Mouse (Mus musculus) liver, adult (tissue): ENCODE measurements at regions not wholly inside any gene's neighbourhood (a gene's known extent, or its start where the extent isn't known, plus 50 kb on each side); places are given as distances from the start of the nearest gene placed in this dataset.

ENCODE experiments used
- GATA4 ChIP-seq: IDR thresholded peaks from 2 replicates; pipeline ENCODE4 v1.6.1; 2014; ENCODE audit warnings: mild to moderate bottlenecking, low read length; ENCODE audit not compliant: insufficient replicate concordance

- no peak for TF ChIP-seq GATA4
Measured at GRCm38 (mm10) chr9:14090454-14090853, 184.4 kb upstream of the Sesn3 start.

DNA sequence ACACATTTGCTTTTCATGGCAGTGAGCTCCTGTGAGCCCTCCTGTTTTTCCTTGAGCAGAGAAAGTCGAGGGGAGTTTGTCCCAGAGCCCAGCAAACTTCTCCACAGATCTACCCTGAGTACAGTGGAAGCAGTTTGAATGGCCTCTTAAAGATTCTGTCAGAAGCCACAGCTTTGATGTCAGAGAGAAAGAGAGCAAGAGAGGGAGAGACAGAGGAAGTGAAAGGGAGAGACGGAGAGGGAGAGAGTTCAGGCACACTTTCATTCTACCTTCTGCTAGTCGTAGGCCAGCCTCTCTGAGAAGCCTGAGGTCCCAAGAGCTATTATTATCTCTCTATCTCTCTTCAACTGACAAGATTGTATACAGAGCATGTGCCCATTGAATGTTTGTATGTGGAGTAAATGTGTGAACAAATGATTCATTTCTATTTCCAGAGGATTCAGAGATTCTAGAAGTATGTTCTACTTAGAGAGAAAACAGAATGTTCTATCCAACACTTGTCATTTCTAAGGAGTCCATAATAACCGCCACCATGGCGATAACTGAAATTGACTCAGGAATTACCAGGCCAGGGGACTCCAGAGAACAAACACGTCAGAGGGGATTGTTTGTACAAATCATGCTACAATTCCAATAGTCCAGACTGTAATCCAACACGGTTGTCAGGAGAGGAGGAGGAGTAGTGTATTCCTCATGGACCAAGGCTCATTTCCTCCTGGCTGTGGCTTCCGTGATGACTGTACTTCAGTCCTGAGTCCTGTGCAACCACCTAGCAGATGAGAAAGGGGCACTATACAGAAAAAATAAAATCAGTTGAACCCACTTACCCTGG, 183.6 kb upstream of the Sesn3 start:
- TF ChIP-seq GATA4, result no peak

- TF ChIP-seq GATA4, result no peak
Measured at GRCm38 (mm10) chr9:14092996-14093442, 181.8 kb upstream of the Sesn3 start.

GRCm38 (mm10) chr9:14103538-14103937, 171.3 kb upstream of the Sesn3 start:
- no peak for TF ChIP-seq GATA4

GRCm38 (mm10) chr9:14104921-14105320, 169.9 kb upstream of the Sesn3 start:
- TF ChIP-seq GATA4, result no peak

GRCm38 (mm10) chr9:14106371-14106770, 168.5 kb upstream of the Sesn3 start:
- TF ChIP-seq GATA4, result no peak

- no peak for TF ChIP-seq GATA4
Measured at GRCm38 (mm10) chr9:14108798-14109197, 166.1 kb upstream of the Sesn3 start.

- no peak for TF ChIP-seq GATA4
Measured at GRCm38 (mm10) chr9:14109492-14109891, 165.4 kb upstream of the Sesn3 start.

- TF ChIP-seq GATA4, result no peak
Measured at GRCm38 (mm10) chr9:14111713-14112112, 163.2 kb upstream of the Sesn3 start.

- no peak for TF ChIP-seq GATA4
Measured at GRCm38 (mm10) chr9:14115521-14115920, 159.3 kb upstream of the Sesn3 start.

DNA sequence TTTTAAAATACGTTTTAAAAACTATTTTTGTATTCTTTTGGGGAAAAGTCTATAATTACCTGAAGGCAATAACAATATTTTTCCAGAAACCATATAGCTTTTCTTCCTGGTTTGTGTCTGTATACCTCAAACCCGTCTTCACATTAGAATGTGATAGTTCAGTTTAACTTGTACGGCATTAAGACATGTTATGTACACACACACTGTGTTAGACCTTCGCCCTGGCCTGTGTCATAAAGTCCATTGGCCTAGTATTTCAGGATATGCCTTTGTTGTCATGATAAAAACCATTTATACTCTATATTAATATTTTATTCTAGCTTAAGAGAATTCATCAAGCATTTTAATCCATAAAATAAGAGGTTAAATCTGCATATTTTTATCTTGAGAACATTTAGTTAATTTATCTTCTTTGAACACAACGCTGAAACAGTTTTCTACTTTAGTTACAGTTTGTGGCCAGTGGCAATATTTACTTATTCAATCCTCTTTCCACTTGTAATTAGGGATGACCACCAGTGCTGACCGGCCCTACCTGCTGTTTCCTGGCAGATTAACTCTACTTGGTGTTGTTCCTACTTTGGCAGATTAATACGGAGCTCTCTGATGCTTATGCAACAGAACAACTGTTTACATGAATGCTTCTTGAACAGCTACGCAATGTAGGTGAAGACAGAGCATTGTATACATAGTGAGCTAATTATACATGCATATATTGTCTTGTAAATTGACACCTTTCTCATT, 158.6 kb upstream of the Sesn3 start:
- TF ChIP-seq GATA4, result no peak

DNA sequence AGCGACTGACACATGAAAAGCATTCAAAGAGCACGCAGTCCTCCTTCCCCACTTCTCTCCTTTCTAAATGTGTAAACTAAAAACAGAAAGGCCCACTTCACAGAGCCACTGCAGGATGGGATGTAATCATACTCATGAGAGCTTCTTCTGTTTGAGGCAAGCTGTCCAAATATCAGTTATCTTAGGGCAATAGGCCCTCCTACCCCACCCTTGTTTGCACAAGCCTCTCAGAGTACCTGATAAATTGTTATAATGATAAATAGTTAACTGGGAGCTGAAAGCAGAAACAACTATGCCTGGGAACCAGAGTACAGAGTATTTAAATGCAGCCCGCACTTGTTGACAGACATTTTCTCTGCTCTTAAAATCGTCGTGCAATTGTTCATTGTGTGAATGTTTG, 141.5 kb upstream of the Sesn3 start:
- no peak for TF ChIP-seq GATA4

DNA sequence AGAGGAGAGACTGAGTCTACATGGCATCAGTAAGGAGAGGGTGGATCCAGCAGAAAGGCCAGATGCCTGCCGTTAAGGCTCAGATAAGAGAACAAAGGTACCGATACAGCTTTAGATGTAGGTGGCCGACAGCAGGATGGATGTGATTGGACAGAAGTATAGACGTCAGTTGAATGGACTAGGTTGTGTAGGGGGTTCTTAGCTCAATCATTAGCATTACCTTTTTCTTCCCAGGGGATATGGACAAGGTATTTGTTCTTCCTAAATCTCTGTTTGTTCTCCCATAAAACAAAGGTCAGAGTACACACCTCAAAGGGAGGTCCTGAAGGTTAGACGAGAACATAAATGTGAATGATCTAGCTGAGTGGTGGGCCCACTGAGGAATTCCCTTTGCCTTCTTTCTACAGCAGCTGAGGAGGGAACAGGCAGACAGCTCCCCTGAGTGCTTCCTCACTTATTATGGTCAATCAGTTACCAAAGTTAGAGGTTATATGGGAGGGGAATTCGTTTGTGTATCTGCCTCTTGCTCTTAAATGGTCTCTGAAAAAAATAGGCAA, 139.9 kb upstream of the Sesn3 start:
- no peak for TF ChIP-seq GATA4

GRCm38 (mm10) chr9:14141321-14141720, 133.5 kb upstream of the Sesn3 start:
- no peak for TF ChIP-seq GATA4

DNA sequence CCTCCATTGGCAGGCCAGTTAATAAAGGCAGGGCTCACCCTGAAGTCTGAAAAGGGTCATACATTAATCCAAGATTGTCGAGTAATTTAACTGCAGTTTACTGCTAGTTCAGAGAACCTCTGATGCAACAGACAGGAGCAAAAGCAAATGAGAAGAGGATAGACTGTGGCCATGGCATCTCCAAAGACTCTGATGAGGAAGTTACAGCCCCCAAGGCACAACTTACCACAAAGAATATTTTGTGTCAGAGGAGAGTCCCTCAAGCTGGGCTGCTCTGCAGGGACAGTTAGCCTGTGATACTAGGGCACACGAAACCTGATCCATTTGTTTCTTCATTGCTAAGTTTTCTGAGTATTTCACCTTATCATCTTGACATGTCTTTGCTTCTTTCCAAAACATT, 130.9 kb upstream of the Sesn3 start:
- no peak for TF ChIP-seq GATA4

- no peak for TF ChIP-seq GATA4
Measured at GRCm38 (mm10) chr9:14147088-14147487, 127.8 kb upstream of the Sesn3 start.

- TF ChIP-seq GATA4, result no peak
Measured at GRCm38 (mm10) chr9:14147731-14148130, 127.1 kb upstream of the Sesn3 start.

DNA sequence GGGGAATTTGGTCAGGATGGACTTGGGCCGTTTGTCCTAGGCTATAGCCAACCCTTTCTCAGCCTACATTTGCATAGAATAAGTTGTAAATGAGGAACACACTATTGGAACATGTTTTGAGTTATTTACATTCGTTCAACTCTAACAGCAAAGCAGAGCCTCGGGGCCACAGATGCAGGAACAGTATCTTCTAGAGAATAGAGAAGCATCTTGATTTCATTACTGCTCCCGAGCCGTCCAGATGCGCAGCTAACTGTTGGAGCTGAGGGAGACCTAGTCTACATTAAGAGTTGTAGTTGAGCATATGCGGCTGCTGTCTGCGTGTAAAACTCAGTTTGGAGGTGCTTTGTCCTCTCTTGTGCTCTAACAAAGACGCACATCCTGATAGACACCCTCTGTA, 124.6 kb upstream of the Sesn3 start:
- no peak for TF ChIP-seq GATA4
